8 mouse cellular contexts compared by ENCODE assay signal in the genomic region with DNA sequence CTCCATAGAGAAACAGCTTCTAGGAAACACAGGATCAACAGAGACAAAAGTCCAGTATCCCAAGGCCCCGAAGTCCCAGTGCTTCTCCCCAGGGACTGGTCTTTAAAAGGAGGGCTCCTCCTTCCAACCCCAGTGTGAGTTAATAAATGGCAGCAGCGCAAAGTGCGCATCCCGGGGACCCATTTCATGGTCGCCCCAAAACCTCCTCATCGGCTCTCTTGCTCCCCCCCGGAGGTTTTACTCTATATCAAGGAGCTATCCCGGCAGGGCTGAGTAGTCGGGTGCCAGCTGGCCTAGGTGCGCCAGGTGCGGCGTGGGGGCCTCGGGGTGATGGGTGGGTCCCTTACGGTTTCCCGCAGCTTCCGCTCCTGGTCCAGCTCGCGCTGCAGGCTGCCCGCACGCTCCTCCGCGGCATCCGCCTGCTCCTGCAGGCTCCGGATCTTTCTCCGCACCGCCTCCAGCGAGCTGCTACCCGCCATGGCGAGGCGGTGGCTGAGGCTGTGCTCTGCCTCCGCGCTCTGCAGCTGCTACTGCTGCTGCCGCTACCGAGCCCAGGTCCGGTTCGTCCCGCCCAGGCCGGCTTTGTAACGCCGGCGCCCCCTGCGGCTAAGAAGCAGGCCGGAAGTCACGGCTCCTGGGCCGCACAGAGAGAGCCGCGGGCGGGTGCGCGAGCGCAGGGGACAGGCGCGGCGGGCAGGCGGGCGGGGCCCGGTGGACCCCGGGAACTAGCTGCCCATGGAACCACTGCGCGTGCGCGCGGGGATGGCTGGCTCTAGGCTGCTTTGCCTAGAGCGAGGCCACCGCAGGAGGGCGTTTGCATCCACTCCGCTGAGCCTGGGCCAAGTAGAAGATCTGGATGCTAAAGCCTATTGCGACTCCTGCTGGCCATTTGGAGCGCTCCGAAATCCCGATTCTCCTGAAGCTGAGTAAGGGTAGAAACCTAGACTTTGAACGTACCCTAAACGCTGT. TPM values are rescaled to one million over a fixed set of nuclear protein-coding genes. Genes with fewer than 3 reads are reported as not detected.
DNase-seq lines count a peak whose midpoint lies in the region; ATAC-seq and TF ChIP-seq lines count a peak whose summit lies in the region.

No protein-coding gene starts in this region.

- peak; percentile 75 for TF ChIP-seq POLR2A in liver, adult 2 months (IDR thresholded peaks at IDR 0.05; ENCODE audit: extremely low read depth, insufficient read depth, low read length)
- peak; percentile 93 for TF ChIP-seq POLR2A in myocyte (IDR thresholded peaks at IDR 0.05; ENCODE audit: insufficient read length, low read depth)

- under 1% methylated on average over 73 of the region's 73 CpGs for WGBS in heart, embryonic 11.5 days (ENCODE audit: insufficient replicate concordance)
- WGBS in kidney, embryonic 16.5 days, result under 1% methylated on average over 73 of the region's 73 CpGs
- WGBS in liver, adult 2 months, result under 1% methylated on average over 73 of the region's 73 CpGs

- H3K4me1 ChIP-seq in heart, embryonic 11.5 days (ENCODE audit: control insufficient read depth, insufficient read depth, low read length), result peaks cover 47% of the 10 kb centered on the region
- peaks cover 72% of the 10 kb centered on the region for H3K4me1 ChIP-seq in kidney, embryonic 16.5 days (ENCODE audit: insufficient read depth, low read length)
- peaks cover 18% of the 10 kb centered on the region for H3K4me1 ChIP-seq in liver, adult 2 months (ENCODE audit: control insufficient read depth, insufficient read depth, low read length)

- peak; percentile 99 for TF ChIP-seq CTCF in liver, adult 2 months (IDR thresholded peaks at IDR 0.05; ENCODE audit: low read depth, low read length)

- peak overlapping the region; percentile 99 for H3K9ac ChIP-seq in heart, embryonic 11.5 days (ENCODE audit: low read depth, low read length)
- H3K9ac ChIP-seq in kidney, embryonic 16.5 days (replicated peaks; ENCODE audit: low read length), result peak overlapping the region; percentile 93
- peak overlapping the region; percentile 92 for H3K9ac ChIP-seq in liver, adult 2 months (ENCODE audit: low read depth, low read length)

- peak overlapping the region; percentile 87 for H3K4me2 ChIP-seq in heart, embryonic 11.5 days
- peak overlapping the region; percentile 70 for H3K4me2 ChIP-seq in kidney, embryonic 16.5 days (replicated peaks; ENCODE audit: low read depth, low read length)
- peak overlapping the region; percentile 90 for H3K4me2 ChIP-seq in myocyte (ENCODE audit: low read depth)

- H3K27me3 ChIP-seq in heart, embryonic 11.5 days (ENCODE audit: control insufficient read depth, insufficient read depth, low read length), result no peaks in the 10 kb centered on the region
- no peaks in the 10 kb centered on the region for H3K27me3 ChIP-seq in kidney, embryonic 16.5 days (ENCODE audit: insufficient read depth, low read length)
- H3K27me3 ChIP-seq in liver, adult 2 months (ENCODE audit: control insufficient read depth, insufficient read depth, low read length), result peaks cover 15% of the 10 kb centered on the region; the same call in 1 of the 2 replicates
- no peaks in the 10 kb centered on the region for H3K27me3 ChIP-seq in myocyte (ENCODE audit: control insufficient read depth, insufficient read depth, insufficient read length)
- peaks cover 6% of the 10 kb centered on the region; the same call in 1 of the 2 replicates for H3K27me3 ChIP-seq in splenic B cell, adult 2 months (ENCODE audit: control insufficient read depth, insufficient read depth, low read length, poor library complexity, severe bottlenecking)

- H3K36me3 ChIP-seq in heart, embryonic 11.5 days (ENCODE audit: control insufficient read depth, insufficient read depth, low read length), result peaks cover 15% of the 10 kb centered on the region
- H3K36me3 ChIP-seq in kidney, embryonic 16.5 days (ENCODE audit: insufficient read depth, low read length), result 0 out of 2 replicates have a peak, but pooled peaks cover 2% of the 10 kb centered on the region
- no peaks in the 10 kb centered on the region for H3K36me3 ChIP-seq in liver, adult 2 months (ENCODE audit: control insufficient read depth, insufficient read depth, low read length)
- H3K36me3 ChIP-seq in myocyte (ENCODE audit: control insufficient read depth, insufficient read depth), result peaks cover 33% of the 10 kb centered on the region
- no peaks in the 10 kb centered on the region for H3K36me3 ChIP-seq in splenic B cell, adult 2 months (ENCODE audit: control insufficient read depth, insufficient read depth, low read length, poor library complexity, severe bottlenecking)

- DNase-seq in B cell, adult 2 months, result peak; percentile 98 to 99
- DNase-seq in brain, adult 2 months (ENCODE audit: low read depth, low spot score), result peak; percentile 100
- peak; percentile 88 for DNase-seq in liver, adult 2 months (ENCODE audit: extremely low read depth, low read depth, low spot score)
- peak; percentile 99 for DNase-seq in splenic B cell, adult 2 months (ENCODE audit: low read depth, low spot score)

- ATAC-seq in erythroblast, adult 5-6 weeks (replicated peaks; ENCODE audit: low FRiP score, poor library complexity, severe bottlenecking), result peak; percentile 79
- ATAC-seq in heart, embryonic 11.5 days (replicated peaks; ENCODE audit: insufficient number of reproducible peaks, low FRiP score, low TSS enrichment), result peak; percentile 84
- peak; percentile 95 for ATAC-seq in kidney, embryonic 16.5 days (ENCODE audit: low FRiP score, low TSS enrichment)

- peak overlapping the region; percentile 64 for H3ac ChIP-seq in myocyte (ENCODE audit: control insufficient read depth, insufficient read length)

- H3K27ac ChIP-seq in heart, embryonic 11.5 days (ENCODE audit: low read depth, low read length), result peak overlapping the region; percentile 99
- peak overlapping the region; percentile 95 for H3K27ac ChIP-seq in kidney, embryonic 16.5 days (ENCODE audit: low read length)
- peak overlapping the region; percentile 68 for H3K27ac ChIP-seq in liver, adult 2 months (replicated peaks; ENCODE audit: insufficient read depth, low read depth, low read length)

- peaks cover 23% of the 10 kb centered on the region; the same call in 1 of the 2 replicates for H3K79me2 ChIP-seq in liver, adult 2 months (ENCODE audit: control insufficient read depth, insufficient read depth, low read length)
- peaks cover 96% of the 10 kb centered on the region for H3K79me2 ChIP-seq in myocyte (ENCODE audit: control insufficient read depth, insufficient read depth)

- no peaks in the 10 kb centered on the region for H3K9me3 ChIP-seq in heart, embryonic 11.5 days (replicated peaks; ENCODE audit: control insufficient read depth, low read length)
- no peaks in the 10 kb centered on the region for H3K9me3 ChIP-seq in kidney, embryonic 16.5 days (ENCODE audit: low read length)

- peak overlapping the region; percentile 86 for H3K4me3 ChIP-seq in heart, embryonic 11.5 days (ENCODE audit: low read depth, low read length)
- peak overlapping the region; percentile 76 for H3K4me3 ChIP-seq in kidney, embryonic 16.5 days (ENCODE audit: low read length)
- peak overlapping the region; percentile 91 for H3K4me3 ChIP-seq in liver, adult 2 months (ENCODE audit: insufficient read depth, low read depth, low read length)
- peak overlapping the region; percentile 99 for H3K4me3 ChIP-seq in myocyte

TF ChIP-seq in myocyte, 11 proteins besides CTCF, POLR2A, EP300 and RAD21:
- TF ChIP-seq CEBPB (IDR thresholded peaks at IDR 0.05; ENCODE audit: insufficient read depth, poor library complexity, severe bottlenecking) (no peak), TCF12 (IDR thresholded peaks at IDR 0.05; ENCODE audit: insufficient read depth, poor library complexity, severe bottlenecking) (no peak), MAX (IDR thresholded peaks at IDR 0.05; ENCODE audit: low read depth) (no peak), E2F4 (IDR thresholded peaks at IDR 0.05; ENCODE audit: insufficient read depth) (no peak), REST (IDR thresholded peaks at IDR 0.05; ENCODE audit: insufficient read depth, insufficient read length) (no peak), MYOD1 (IDR thresholded peaks at IDR 0.05; ENCODE audit: control insufficient read depth in 1 of 3, insufficient read length in 2 of 3, low read depth in 2 of 3) (peak in 1 of 3 experiments; percentile 76), MYOG (IDR thresholded peaks at IDR 0.05; ENCODE audit: control insufficient read depth in 1 of 3, insufficient read depth in 1 of 3, insufficient read length in 2 of 3, low read depth in 2 of 3) (peak in 2 of 3 experiments; percentile 60 to 69), SRF (IDR thresholded peaks at IDR 0.05; ENCODE audit: control insufficient read depth, insufficient read length, low read depth) (no peak), USF1 (IDR thresholded peaks at IDR 0.05; ENCODE audit: low read depth) (no peak), POLR2AphosphoS2 (IDR thresholded peaks at IDR 0.05; ENCODE audit: insufficient read length, low read depth) (peak; percentile 95)
TF ChIP-seq in myocyte: peak in this region for 3.

RNA-seq across cellular contexts. Expression of a gene that starts 5.7 kb away (rescaled TPM):
- 213 and 329 TPM in 2 replicates for total RNA-seq in erythroblast, adult 5-6 weeks (2015; ENCODE audit: low replicate concordance)
- total RNA-seq in erythroblast, adult 5-6 weeks (2017; ENCODE audit: low replicate concordance), result 393 and 461 TPM in 2 replicates
- 4,955 and 5,093 TPM in 2 replicates for polyA plus RNA-seq in heart, embryonic 11.5 days (2014; fragmentation: Nextera tagmentation; extraction: Ambion mirVana)
- polyA plus RNA-seq in kidney, embryonic 16.5 days (2015; fragmentation: Nextera tagmentation; extraction: Ambion mirVana), result 578 and 635 TPM in 2 replicates
- total RNA-seq in liver, adult 2 months (2014; rRNA removed), result 26.0 and 35.0 TPM in 2 replicates
- polyA plus RNA-seq in liver, adult 2 months (2012; rRNA removed), result 16.1 and 17.6 TPM in 2 replicates
- 1,921 TPM for polyA plus RNA-seq in myocyte (2012; fragmentation: generic; extraction: Trizol)

Comparison
In these comparisons a context has a peak if more than half of its experiments do, and no peak if none do; other contexts are left out.
1. Peak in every context shown above with its lines: DNase-seq, ATAC-seq, H3K4me3 ChIP-seq and H3K27ac ChIP-seq.
2. RNA of a gene that starts 5.7 kb away (polyA plus RNA-seq): 4,955 to 5,093 TPM in heart, embryonic 11.5 days, 1,921 TPM in myocyte (single experiment) and 578 to 635 TPM in kidney, embryonic 16.5 days; 16.1 to 17.6 TPM in liver, adult 2 months; every median in the first group is over 10 times any median in the second.